Mouse (Mus musculus) left cerebral cortex, adult 2 months (tissue): ENCODE data around the gene Ndst2. TPM values are rescaled to one million over a fixed set of nuclear protein-coding genes. Genes with fewer than 3 reads are reported as not detected.

Source experiments
- DNase-seq, 2 experiments: peaks; one replicate each; pipeline ENCODE4 v3.0.0; 2021 to 2022; ENCODE audit warnings: low spot score in 2 of 2, mixed read lengths in 1 of 2; ENCODE audit errors: extremely low spot score in 1 of 2
- H3K27ac ChIP-seq: fragments of 200-600 bp; 2 replicates; pipeline ENCODE4 v1.8.1; 2022
- H3K4me3 ChIP-seq: fragments of 200-600 bp; 2 replicates; pipeline ENCODE4 v1.8.1; 2022
- CTCF ChIP-seq: fragments of 200-600 bp; IDR thresholded peaks from 2 replicates; pipeline ENCODE4 v1.8.1; 2022; ENCODE audit warnings: antibody characterized with exemption, mild to moderate bottlenecking, moderate library complexity
- intact Hi-C: fragments of 180-260 bp; cut with DNase I; formaldehyde crosslinking; loops from one replicate; pipeline ENCODE4 v1.15.1; 2025
- total RNA-seq, 2 experiments: library from RNA; stranded (reverse); gene quantifications; 2 replicates each; pipeline ENCODE4 v1.2.3; 2021

Ndst2 gene
- total RNA-seq, 2 experiments from 2014 or later: 15.5 to 17.7 TPM

GRCm38 (mm10) chr14:20765642-20766258, 31.4 kb upstream of the Ndst2 start:
- H3K27ac ChIP-seq: no peak overlapping the region; the same call in 1 of the 2 replicates
- DNase-seq: peak; percentile 84 to 90
- peak; percentile 96 for TF ChIP-seq CTCF
- no peak overlapping the region for H3K4me3 ChIP-seq
- intact Hi-C loops: loop anchor here (1.0 to 10.0 kb wide), 2 partner anchors 33 to 109 kb away; no protein-coding TSS in a partner anchor

- no peak overlapping the region for H3K27ac ChIP-seq
- H3K4me3 ChIP-seq: no peak overlapping the region
- intact Hi-C loops: loop anchor here (10.0 kb wide), 1 partner anchor 110 kb away; no protein-coding TSS in a partner anchor
- DNase-seq: no peak
- TF ChIP-seq CTCF: no peak
These were observed 30.6 kb upstream of the Ndst2 start for GRCm38 (mm10) chr14:20764942-20765341.

- TF ChIP-seq CTCF: no peak; the same call in 1 of the 2 replicates
- intact Hi-C loops: no loop called here
- Histone ChIP-seq H3K4me3 (no peak overlapping the region), H3K27ac (no peak overlapping the region)
- DNase-seq: no peak
These were observed 24.5 kb upstream of the Ndst2 start for GRCm38 (mm10) chr14:20758768-20759435.

- DNase-seq: no peak
- Histone ChIP-seq H3K4me3 (no peak overlapping the region), H3K27ac (peak overlapping the region; percentile 55)
- intact Hi-C loops: no loop called here
- no peak for TF ChIP-seq CTCF
These were observed 23.1 kb upstream of the Ndst2 start for GRCm38 (mm10) chr14:20757370-20757907.

GRCm38 (mm10) chr14:20753792-20754191, 19.4 kb upstream of the Ndst2 start:
- no peak for DNase-seq
- Histone ChIP-seq H3K4me3 (no peak overlapping the region), H3K27ac (no peak overlapping the region)
- TF ChIP-seq CTCF: no peak
- intact Hi-C loops: no loop called here

- Histone ChIP-seq H3K27ac (no peak overlapping the region), H3K4me3 (no peak overlapping the region)
- intact Hi-C loops: no loop called here
- TF ChIP-seq CTCF: no peak
- DNase-seq: no peak
These were observed 16.1 kb upstream of the Ndst2 start for GRCm38 (mm10) chr14:20750503-20750902.

- no peak for TF ChIP-seq CTCF
- Histone ChIP-seq H3K4me3 (no peak overlapping the region), H3K27ac (no peak overlapping the region)
- DNase-seq: no peak
- intact Hi-C loops: loop anchor here (5.0 kb wide), 2 partner anchors 48 to 268 kb away; no protein-coding TSS in a partner anchor
These were observed 15.2 kb upstream of the Ndst2 start for GRCm38 (mm10) chr14:20749494-20750051.

- DNase-seq: no peak
- Histone ChIP-seq H3K27ac (no peak overlapping the region), H3K4me3 (no peak overlapping the region)
- intact Hi-C loops: loop anchor here (5.0 kb wide), 2 partner anchors 49 to 269 kb away; no protein-coding TSS in a partner anchor
- no peak for TF ChIP-seq CTCF
These were observed 14.0 kb upstream of the Ndst2 start for GRCm38 (mm10) chr14:20748388-20748787.

- no peak for DNase-seq
- H3K4me3 ChIP-seq: no peak overlapping the region
- peak overlapping the region; percentile 64; the same call in 1 of the 2 replicates for H3K27ac ChIP-seq
- TF ChIP-seq CTCF: peak; percentile 53
- intact Hi-C loops: loop anchor here (5.0 kb wide), 2 partner anchors 50 to 270 kb away; no protein-coding TSS in a partner anchor
These were observed 12.6 kb upstream of the Ndst2 start for GRCm38 (mm10) chr14:20746935-20747334.

GRCm38 (mm10) chr14:20743614-20744013, 9.3 kb upstream of the Ndst2 start:
- DNase-seq: no peak
- Histone ChIP-seq H3K4me3 (no peak overlapping the region), H3K27ac (no peak overlapping the region)
- TF ChIP-seq CTCF: no peak; the same call in 1 of the 2 replicates
- intact Hi-C loops: no loop called here

GRCm38 (mm10) chr14:20741301-20741700, 6.9 kb upstream of the Ndst2 start:
- TF ChIP-seq CTCF: no peak
- intact Hi-C loops: no loop called here
- no peak for DNase-seq
- no peak overlapping the region for H3K4me3 ChIP-seq
- no peak overlapping the region for H3K27ac ChIP-seq

- intact Hi-C loops: no loop called here
- no peak for TF ChIP-seq CTCF
- Histone ChIP-seq H3K4me3 (no peak overlapping the region), H3K27ac (no peak overlapping the region)
- DNase-seq: no peak
These were observed 4.1 kb upstream of the Ndst2 start for GRCm38 (mm10) chr14:20738511-20738910.
